Mouse (Mus musculus) ES-Bruce4 (cell line): ENCODE measurements around the gene Lgsn. TPM values are rescaled to one million over a fixed set of nuclear protein-coding genes. Genes with fewer than 3 reads are reported as not detected.

Experiments
- H3K27ac ChIP-seq: 2 replicates; pipeline ENCODE4 v1.5.1; 2012; ENCODE audit warnings: low read length, inconsistent platforms; ENCODE audit not compliant: insufficient read depth
- H3K27me3 ChIP-seq: 2 replicates; pipeline ENCODE4 v1.6.1; 2012; ENCODE audit warnings: mild to moderate bottlenecking, low read length, inconsistent platforms; ENCODE audit not compliant: control insufficient read depth, poor library complexity, insufficient read depth, severe bottlenecking
- H3K36me3 ChIP-seq: 2 replicates; pipeline ENCODE4 v1.6.1; 2012; ENCODE audit warnings: inconsistent platforms, mild to moderate bottlenecking, low read length, moderate library complexity; ENCODE audit not compliant: control insufficient read depth, poor library complexity, insufficient read depth, severe bottlenecking
- H3K4me1 ChIP-seq: one replicate; pipeline ENCODE4 v1.8.1; 2011; ENCODE audit warnings: low read length; ENCODE audit not compliant: control insufficient read depth, insufficient read depth
- H3K4me3 ChIP-seq: 2 replicates; pipeline ENCODE4 v1.5.1; 2011; ENCODE audit warnings: low read depth, mild to moderate bottlenecking, low read length
- H3K9ac ChIP-seq: 2 replicates; pipeline ENCODE4 v1.6.1; 2012; ENCODE audit warnings: low read depth, mild to moderate bottlenecking, inconsistent platforms; ENCODE audit not compliant: poor library complexity, severe bottlenecking
- H3K9me3 ChIP-seq: replicated peaks from 2 replicates; pipeline ENCODE4 v1.6.1; 2012; ENCODE audit warnings: mild to moderate bottlenecking, low read length, inconsistent platforms; ENCODE audit not compliant: control insufficient read depth, poor library complexity, insufficient read depth, severe bottlenecking
- CTCF ChIP-seq: IDR thresholded peaks from one replicate; pipeline ENCODE4 v1.8.1; 2011; ENCODE audit warnings: low read depth, low read length
- EP300 ChIP-seq: IDR thresholded peaks from 2 replicates; pipeline ENCODE4 v1.6.1; 2011; ENCODE audit warnings: low read depth, low read length; ENCODE audit not compliant: insufficient read depth
- POLR2A ChIP-seq: IDR thresholded peaks from one replicate; pipeline ENCODE4 v1.8.1; 2011; ENCODE audit warnings: low read length; ENCODE audit not compliant: insufficient read depth
- polyA plus RNA-seq: library from polyadenylated mRNA; stranded (reverse); fragments of >200 nt; gene quantifications from 2 replicates; pipeline ENCODE4 v1.2.4, GENCODE M21; 2011; ENCODE audit warnings: low read depth; ENCODE audit not compliant: missing spikeins, insufficient read depth, insufficient read length

Lgsn gene
- polyA plus RNA-seq, result not detected in 2 replicates

- no peak within 1 kb of the TSS for H3K27ac ChIP-seq
- no peaks in the 10 kb centered on the region for H3K36me3 ChIP-seq
- no peak within 1 kb of the TSS for H3K9ac ChIP-seq
- H3K4me1 ChIP-seq, result no peaks in the 10 kb centered on the region
- no peak within 1 kb of the TSS for H3K4me3 ChIP-seq
- no peaks in the 10 kb centered on the region for H3K9me3 ChIP-seq
- H3K27me3 ChIP-seq, result no peaks in the 10 kb centered on the region
- no peak for TF ChIP-seq POLR2A
- TF ChIP-seq CTCF, result no peak
- TF ChIP-seq EP300, result no peak
These were observed at the start of gene Lgsn for GRCm38 (mm10) chr1:31176101-31176500. Lgsn (plus strand) TSS chr1:31176401.

- H3K4me1 ChIP-seq, result no peaks in the 10 kb centered on the region
- H3K27ac ChIP-seq, result no peak overlapping the region
- H3K9ac ChIP-seq, result no peak overlapping the region
- no peaks in the 10 kb centered on the region for H3K36me3 ChIP-seq
- H3K4me3 ChIP-seq, result no peak overlapping the region
- H3K27me3 ChIP-seq, result no peaks in the 10 kb centered on the region
- no peaks in the 10 kb centered on the region for H3K9me3 ChIP-seq
- TF ChIP-seq POLR2A (no peak), CTCF (no peak), EP300 (no peak)
These were observed 37.8 kb upstream of the Lgsn start for GRCm38 (mm10) chr1:31138387-31138786.

- no peaks in the 10 kb centered on the region for H3K9me3 ChIP-seq
- TF ChIP-seq EP300 (no peak), CTCF (no peak), POLR2A (no peak)
- no peaks in the 10 kb centered on the region for H3K36me3 ChIP-seq
- H3K4me3 ChIP-seq, result no peak overlapping the region
- H3K27me3 ChIP-seq, result no peaks in the 10 kb centered on the region
- H3K9ac ChIP-seq, result no peak overlapping the region
- H3K27ac ChIP-seq, result no peak overlapping the region
- no peaks in the 10 kb centered on the region for H3K4me1 ChIP-seq
These were observed 33.7 kb upstream of the Lgsn start for GRCm38 (mm10) chr1:31142288-31143094.

GRCm38 (mm10) chr1:31143571-31143970 lies 32.6 kb upstream of the Lgsn start:
- Histone ChIP-seq H3K4me1 (no peaks in the 10 kb centered on the region), H3K4me3 (no peak overlapping the region), H3K27ac (no peak overlapping the region), H3K9ac (no peak overlapping the region), H3K27me3 (no peaks in the 10 kb centered on the region), H3K36me3 (no peaks in the 10 kb centered on the region), H3K9me3 (no peaks in the 10 kb centered on the region)
- no peak for TF ChIP-seq EP300
- TF ChIP-seq CTCF, result no peak
- no peak for TF ChIP-seq POLR2A

- H3K36me3 ChIP-seq, result no peaks in the 10 kb centered on the region
- no peak overlapping the region for H3K27ac ChIP-seq
- TF ChIP-seq CTCF, result no peak
- no peak for TF ChIP-seq EP300
- no peak for TF ChIP-seq POLR2A
These were observed 26.5 kb upstream of the Lgsn start for GRCm38 (mm10) chr1:31149671-31150070.

GRCm38 (mm10) chr1:31150546-31150945 lies 25.7 kb upstream of the Lgsn start:
- Histone ChIP-seq H3K9me3 (no peaks in the 10 kb centered on the region), H3K36me3 (no peaks in the 10 kb centered on the region), H3K9ac (no peak overlapping the region), H3K4me3 (no peak overlapping the region), H3K4me1 (no peaks in the 10 kb centered on the region), H3K27me3 (no peaks in the 10 kb centered on the region), H3K27ac (no peak overlapping the region)
- TF ChIP-seq POLR2A (no peak), EP300 (no peak), CTCF (no peak)

More at GRCm38 (mm10) chr1:31149671-31150070, 26.5 kb upstream of the Lgsn start:
- Histone ChIP-seq H3K4me3 (no peak overlapping the region), H3K9me3 (no peaks in the 10 kb centered on the region), H3K27me3 (no peaks in the 10 kb centered on the region), H3K9ac (no peak overlapping the region), H3K4me1 (no peaks in the 10 kb centered on the region)
